Mouse (Mus musculus) ovary, postnatal 14 days (tissue): ENCODE results near the gene Slc25a11.

Experiments used
- DNase-seq: peaks from one replicate; pipeline ENCODE4 v3.0.0; 2022; ENCODE audit warnings: low spot score

The Slc25a11 gene

DNA sequence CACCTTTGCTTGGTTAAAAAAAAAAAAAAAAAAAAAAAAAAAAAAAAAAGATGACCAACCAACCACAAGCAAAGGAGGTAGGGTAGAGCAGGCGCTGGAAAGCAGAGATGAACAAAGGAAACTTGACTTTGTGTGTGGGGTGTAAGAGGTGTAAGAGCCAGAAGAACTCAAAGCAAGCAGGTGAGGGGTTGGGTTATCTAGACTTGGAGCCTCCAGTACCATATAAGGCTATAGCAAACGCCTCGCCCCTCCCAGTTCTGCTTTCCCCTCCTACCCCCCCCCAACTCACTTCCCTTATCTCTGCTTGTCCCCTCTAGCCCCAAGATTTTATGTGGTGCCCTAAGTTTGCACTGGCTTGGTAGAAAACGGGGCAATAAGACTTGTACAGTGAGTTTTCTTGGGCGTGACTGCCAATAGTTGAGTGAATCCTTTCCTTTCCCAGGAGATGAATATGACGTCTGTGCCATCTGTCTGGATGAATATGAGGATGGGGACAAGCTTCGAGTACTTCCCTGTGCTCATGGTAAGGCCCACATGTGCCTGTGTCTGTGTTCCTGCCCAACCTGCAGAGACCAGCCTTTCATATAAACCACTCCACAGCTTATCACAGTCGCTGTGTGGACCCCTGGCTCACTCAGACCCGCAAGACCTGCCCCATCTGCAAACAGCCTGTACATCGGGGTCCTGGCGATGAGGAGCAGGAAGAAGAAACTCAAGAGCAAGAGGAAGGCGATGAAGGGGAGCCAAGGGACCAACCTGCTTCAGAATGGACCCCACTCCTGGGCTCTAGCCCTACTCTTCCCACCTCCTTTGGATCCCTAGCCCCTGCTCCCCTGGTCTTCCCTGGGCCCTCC, 3.3 kb upstream of the Slc25a11 start:
- no peak for DNase-seq

DNA sequence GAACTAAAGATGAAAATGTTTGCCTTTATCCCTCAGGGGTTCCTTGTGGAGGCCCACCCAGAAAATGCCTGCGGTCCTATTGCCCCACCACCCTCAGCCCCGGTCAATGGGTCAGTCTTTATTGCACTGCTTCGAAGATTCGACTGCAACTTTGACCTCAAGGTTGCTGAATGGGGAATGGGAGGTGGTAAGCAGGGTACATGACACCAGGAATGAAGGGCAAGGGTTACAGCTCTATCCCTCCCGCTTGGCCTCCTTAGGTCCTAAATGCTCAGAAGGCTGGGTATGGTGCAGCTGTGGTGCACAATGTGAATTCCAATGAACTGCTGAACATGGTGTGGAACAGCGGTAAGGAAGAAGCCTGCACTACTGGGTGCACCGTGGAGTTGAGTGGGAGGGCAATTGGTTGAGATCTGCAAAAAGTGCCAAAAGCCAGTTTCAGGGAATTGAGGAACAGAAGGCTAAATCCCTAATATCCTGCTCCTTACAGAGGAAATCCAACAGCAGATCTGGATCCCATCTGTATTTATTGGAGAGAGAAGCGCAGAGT, 2.0 kb upstream of the Slc25a11 start:
- DNase-seq = no peak

DNA sequence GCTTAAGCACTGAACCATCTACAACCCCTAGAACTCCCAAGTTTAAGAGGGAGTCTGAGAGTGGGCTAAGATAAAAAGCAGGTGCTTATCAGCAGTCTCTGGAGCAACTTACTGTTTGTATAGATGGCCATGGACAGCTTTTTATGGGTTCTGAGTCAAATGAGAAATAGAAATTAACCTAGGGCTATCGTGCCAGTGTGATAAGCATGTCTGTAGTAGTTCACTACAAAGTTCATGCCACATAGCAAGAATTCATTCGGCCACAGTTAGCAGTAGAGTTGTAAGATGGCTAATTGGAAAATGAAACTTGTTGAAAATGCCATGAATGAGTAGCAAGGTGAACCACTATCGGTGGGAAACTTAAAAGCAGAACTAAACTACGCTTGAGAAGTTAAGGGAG, 1.2 kb upstream of the Slc25a11 start:
- no peak for DNase-seq

- DNase-seq = no peak
These were observed 589 bp upstream of the Slc25a11 start for GRCm38 (mm10) chr11:70647716-70648420.

GRCm38 (mm10) chr11:70646259-70646555, 1.1 kb downstream of the Slc25a11 start:
- no peak for DNase-seq

DNA sequence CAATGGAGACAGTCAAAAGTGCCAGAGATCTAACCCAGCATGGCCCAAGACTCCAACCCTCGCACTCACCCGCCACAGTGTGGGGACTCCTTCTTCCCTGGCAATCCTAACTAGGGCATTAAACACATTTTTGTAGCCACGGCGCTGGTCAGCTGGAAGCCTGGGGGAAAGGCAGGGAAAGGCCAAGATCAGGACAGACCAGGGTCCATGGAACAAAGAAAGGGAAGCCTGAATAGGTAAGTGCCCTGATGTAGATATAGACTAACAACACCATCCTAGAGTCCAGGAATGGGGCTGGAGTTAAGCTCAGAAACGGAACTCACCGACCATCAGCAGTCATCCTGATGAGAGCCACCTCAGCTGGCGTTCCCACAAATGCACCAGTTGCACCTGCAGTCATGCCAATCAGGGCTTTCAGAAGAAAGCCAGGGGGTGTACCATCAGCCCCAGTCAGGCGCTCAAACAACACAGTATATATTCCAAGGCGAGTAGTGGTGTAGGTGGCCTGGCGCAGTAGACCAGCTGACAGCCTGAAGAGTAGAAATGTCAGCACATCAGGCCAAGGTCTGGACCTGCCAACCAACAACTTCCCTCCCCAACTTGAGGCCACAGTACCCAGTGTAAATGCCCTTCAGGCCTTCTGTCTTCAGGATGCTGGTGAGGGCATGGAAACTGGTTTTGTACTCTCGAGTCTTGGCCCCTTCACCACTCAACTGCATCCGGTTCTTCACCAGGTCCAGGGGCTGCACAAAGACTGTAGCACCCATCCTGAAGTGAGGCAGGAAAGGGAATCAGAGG, 1.6 kb downstream of the Slc25a11 start:
- DNase-seq = no peak

GRCm38 (mm10) chr11:70644564-70645103, 2.6 kb downstream of the Slc25a11 start:
- no peak for DNase-seq

DNA sequence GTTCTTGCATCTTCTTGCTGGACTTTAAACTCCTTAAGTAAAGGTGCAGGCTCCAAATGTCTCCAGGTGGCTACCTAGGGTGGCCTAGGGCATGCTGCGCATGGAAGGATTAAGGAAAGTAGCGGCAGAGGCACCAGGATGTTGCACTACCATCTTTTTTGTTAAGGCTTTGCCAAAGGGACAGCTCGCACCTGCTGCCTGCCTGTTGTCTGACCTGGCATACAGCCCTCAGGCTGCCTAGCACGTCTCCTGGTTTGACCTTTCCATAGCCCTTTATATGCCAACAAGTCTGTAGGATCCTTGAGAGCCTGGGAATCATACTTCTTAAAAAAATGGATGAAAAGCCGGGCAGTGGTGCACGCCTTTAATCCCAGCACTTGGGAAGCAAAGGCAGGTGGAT, 4.2 kb downstream of the Slc25a11 start:
- DNase-seq = no peak

DNA sequence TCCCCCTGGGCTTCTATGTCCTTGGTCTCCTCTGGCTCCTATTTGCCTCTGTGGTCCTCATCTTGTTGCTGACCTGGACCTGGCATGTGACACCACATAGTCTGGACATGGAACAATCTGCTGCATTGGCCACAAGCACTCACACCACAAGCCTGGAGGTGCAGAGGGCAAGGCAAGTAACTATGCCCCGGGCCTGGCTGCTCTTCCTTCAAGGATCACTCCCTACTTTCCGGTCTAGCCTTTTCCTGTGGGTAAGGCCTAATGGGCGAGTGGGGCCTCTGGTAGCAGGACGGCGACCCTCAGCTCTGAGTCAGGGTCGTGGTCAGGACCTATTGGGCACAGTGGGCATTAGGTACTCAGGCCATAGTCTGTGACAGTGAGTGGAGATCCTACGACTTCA, 6.0 kb downstream of the Slc25a11 start:
- no peak for DNase-seq

DNA sequence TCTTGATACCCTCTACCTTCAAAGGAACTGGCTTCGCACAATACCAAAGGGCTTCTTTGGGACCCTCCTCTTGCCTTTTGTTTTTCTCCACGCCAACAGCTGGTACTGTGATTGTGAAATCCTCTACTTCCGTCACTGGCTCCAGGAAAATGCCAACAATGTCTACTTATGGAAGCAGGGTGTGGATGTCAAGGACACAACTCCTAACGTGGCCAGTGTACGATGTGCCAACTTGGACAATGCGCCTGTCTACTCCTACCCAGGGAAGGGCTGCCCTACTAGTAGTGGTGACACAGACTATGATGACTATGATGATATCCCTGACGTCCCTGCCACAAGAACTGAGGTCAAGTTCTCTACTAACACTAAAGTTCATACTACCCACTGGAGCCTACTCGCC, 7.3 kb downstream of the Slc25a11 start:
- DNase-seq = no peak

- no peak for DNase-seq
These were observed 8.5 kb downstream of the Slc25a11 start, which contains the start of gene Gp1ba for GRCm38 (mm10) chr11:70638714-70639278. TSS of gene Gp1ba (plus strand) at chr11:70639122.

DNA sequence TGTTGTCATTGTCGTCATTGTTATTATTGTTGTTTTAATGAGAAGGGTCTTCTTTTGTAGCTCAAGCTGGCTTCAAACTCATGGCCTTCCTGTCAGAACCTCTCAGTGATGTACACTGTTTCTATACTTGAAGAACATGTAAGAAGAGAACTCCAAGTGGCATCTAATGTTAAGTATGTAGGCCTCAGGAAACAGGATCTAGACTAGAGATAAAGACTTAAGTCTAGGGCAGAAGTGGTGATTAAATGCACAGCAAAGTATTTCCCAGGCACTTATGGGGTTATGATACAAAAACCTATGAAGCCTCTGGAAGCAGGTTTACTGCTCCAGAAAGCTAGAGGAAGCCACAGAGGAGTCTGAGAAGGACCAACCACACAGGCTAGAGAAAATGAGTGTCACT, 9.0 kb downstream of the Slc25a11 start:
- DNase-seq = no peak

DNA sequence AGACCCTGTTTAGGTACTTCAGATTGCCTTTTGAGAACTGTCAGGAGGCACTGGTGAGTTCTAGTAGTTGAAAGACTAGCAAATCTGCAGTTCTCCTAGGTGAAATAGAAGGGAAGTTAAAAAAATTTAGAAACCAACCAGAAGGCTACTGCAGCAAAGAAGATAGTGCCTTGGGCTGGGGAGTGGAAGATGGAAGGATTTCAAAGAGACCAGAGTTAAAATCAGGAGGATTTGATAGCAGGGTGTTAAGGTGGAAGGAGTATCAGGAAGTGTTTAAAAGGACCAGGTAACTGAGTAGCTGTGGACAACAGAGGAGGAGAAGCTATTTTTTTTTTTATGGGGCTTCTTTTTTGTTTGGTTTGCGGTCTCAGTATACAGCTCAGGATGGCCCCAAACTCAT, 9.5 kb downstream of the Slc25a11 start:
- DNase-seq = no peak

DNA sequence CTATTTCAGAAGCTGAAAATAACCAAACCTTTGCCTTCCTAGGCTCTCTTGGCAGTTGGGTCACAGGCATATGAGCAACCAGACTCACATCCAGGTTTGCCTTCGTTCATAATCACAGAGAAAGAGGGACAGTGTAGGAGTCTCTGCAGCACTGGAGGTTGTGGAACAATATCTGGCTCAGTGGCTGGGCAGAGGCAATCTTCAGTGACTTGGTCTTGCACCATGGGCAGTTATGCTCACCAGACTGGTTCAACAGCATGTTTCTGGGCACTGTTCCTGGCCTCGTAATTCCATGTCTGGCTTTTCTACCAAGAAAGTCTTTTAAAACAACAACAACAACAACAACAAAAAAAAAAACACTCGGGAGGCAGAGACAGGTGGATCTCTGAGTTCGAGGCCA, 11.7 kb downstream of the Slc25a11 start:
- no peak for DNase-seq

- DNase-seq = no peak
These were observed 17.1 kb downstream of the Slc25a11 start for GRCm38 (mm10) chr11:70630129-70630528.

- no peak for DNase-seq
These were observed 17.7 kb downstream of the Slc25a11 start for GRCm38 (mm10) chr11:70629557-70629956.

DNA sequence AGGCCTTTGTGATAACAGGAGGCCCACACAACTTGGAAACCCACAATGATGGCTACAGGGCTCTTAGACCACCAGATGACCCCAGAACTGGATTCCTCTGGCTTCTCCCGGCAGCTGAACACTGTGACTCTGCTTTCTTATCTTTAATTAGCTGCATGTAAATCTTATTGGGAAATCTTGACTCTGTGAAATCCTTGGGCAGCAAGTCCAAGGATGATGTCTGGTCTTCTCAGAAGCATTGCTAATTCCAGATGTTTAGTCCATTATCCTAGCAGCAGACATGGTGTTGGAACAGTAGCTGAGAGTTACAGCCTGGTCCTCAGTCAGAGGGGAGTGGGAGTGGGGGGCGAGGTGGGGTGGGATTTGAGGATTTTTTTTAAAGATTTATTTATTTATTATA, 18.8 kb downstream of the Slc25a11 start:
- DNase-seq = no peak

DNA sequence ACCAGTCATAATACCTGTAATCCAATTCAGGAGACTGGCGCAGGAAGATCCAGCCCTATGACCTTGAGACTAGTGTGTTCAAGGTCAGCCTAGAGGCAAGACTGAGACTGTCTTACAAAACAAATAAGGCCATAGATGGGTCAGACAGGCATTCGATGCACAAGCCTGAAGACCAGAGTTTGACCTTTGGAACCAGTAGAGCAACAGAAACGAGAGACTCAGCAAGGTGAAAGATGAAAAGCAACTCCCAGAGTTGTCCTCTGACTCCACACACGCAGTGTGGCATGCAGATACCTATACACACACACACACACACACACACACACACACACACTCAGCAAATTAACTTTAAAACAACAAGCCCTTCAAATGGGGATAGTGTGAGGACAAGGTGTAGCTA, 20.4 kb downstream of the Slc25a11 start:
- no peak for DNase-seq

GRCm38 (mm10) chr11:70625473-70625872, 21.8 kb downstream of the Slc25a11 start:
- DNase-seq = no peak

- DNase-seq = no peak
These were observed 24.1 kb downstream of the Slc25a11 start for GRCm38 (mm10) chr11:70623053-70623742.
